Mouse (Mus musculus): Measurements from ENCODE around the gene Olfr1438-ps1. TPM values are rescaled to one million over a fixed set of nuclear protein-coding genes. Genes with fewer than 3 reads are reported as not detected.

Olfr1438-ps1 gene
- polyA plus RNA-seq (2017; shearing (Covaris generic)), result under 1 TPM; 0.08 to 0.71 TPM

GRCm38 (mm10) chr19:12335810-12336209 lies at the start of gene Olfr1438-ps1:
Olfr1438-ps1 (minus strand) TSS chr19:12335910.

GRCm38 (mm10) chr19:12325001-12325400 lies 10.7 kb downstream of the Olfr1438-ps1 start, which contains the start of gene Olfr1437:
Olfr1437 (minus strand) TSS chr19:12325101.

GRCm38 (mm10) chr19:12299030-12299429 lies 36.7 kb downstream of the Olfr1438-ps1 start, which contains the start of gene Olfr1436:
Olfr1436 (minus strand) TSS chr19:12299130.

GRCm38 (mm10) chr19:12279554-12279953 lies 56.2 kb downstream of the Olfr1438-ps1 start, which contains the start of gene Olfr1434:
Olfr1434 (plus strand) TSS chr19:12279854.

Other genes with a start within 250 kb of the Olfr1438-ps1 start
- gene Olfr1426, start 243.9 kb downstream of the Olfr1438-ps1 start, polyA plus RNA-seq (2017; shearing (Covaris generic)), result under 1 TPM in 1 of 2 experiments, not detected in 1; 0.07 TPM
- gene Olfr1427, start 232.6 kb downstream of the Olfr1438-ps1 start, polyA plus RNA-seq (2017; shearing (Covaris generic)), result not detected
- gene Olfr1428, start 220.0 kb downstream of the Olfr1438-ps1 start, polyA plus RNA-seq (2017; shearing (Covaris generic)), result not detected
- gene Olfr76, start 212.7 kb downstream of the Olfr1438-ps1 start, polyA plus RNA-seq (2017; shearing (Covaris generic)), result not detected
- gene Olfr1555-ps1, start 165.8 kb downstream of the Olfr1438-ps1 start, polyA plus RNA-seq (2017; shearing (Covaris generic)), result under 1 TPM; 0.13 to 0.48 TPM
- gene Olfr1431, start 135.3 kb downstream of the Olfr1438-ps1 start, polyA plus RNA-seq (2017; shearing (Covaris generic)), result under 1 TPM; 0.12 TPM
- gene Olfr1432, start 103.3 kb downstream of the Olfr1438-ps1 start, polyA plus RNA-seq (2017; shearing (Covaris generic)), result not detected
- gene Olfr262, start 94.3 kb downstream of the Olfr1438-ps1 start, polyA plus RNA-seq (2017; shearing (Covaris generic)), result under 1 TPM; 0.17 to 0.71 TPM
- under 1 TPM in 1 of 2 experiments, not detected in 1; 0.60 TPM for gene Olfr235, start 74.9 kb downstream of the Olfr1438-ps1 start, polyA plus RNA-seq (2017; shearing (Covaris generic))
- not detected for gene Olfr1434, start 56.1 kb downstream of the Olfr1438-ps1 start, polyA plus RNA-seq (2017; shearing (Covaris generic))
- not detected for gene Olfr1436, start 36.8 kb downstream of the Olfr1438-ps1 start, polyA plus RNA-seq (2017; shearing (Covaris generic))
- under 1 TPM in 1 of 2 experiments, not detected in 1; 0.11 TPM for gene Olfr1437, start 10.8 kb downstream of the Olfr1438-ps1 start, polyA plus RNA-seq (2017; shearing (Covaris generic))
- gene Olfr1440, start 51.4 kb upstream of the Olfr1438-ps1 start, polyA plus RNA-seq (2017; shearing (Covaris generic)), result under 1 TPM in 1 of 2 experiments, not detected in 1; 0.23 TPM
- not detected for gene Olfr1441, start 81.5 kb upstream of the Olfr1438-ps1 start, polyA plus RNA-seq (2017; shearing (Covaris generic))
- gene Pfpl, start 92.0 kb upstream of the Olfr1438-ps1 start, polyA plus RNA-seq (2017; shearing (Covaris generic)), result under 1 TPM; 0.11 to 0.21 TPM
- gene Mpeg1, start 124.9 kb upstream of the Olfr1438-ps1 start, polyA plus RNA-seq (2017; shearing (Covaris generic)), result 1 to 10 TPM in 1 of 2 experiments, under 1 TPM in 1; 0.04 to 1.4 TPM
- gene Dtx4, start 165.5 kb upstream of the Olfr1438-ps1 start, polyA plus RNA-seq (2017; shearing (Covaris generic)), result 1 to 10 TPM; 7.9 to 9.0 TPM
- 10 to 100 TPM; 42.0 to 45.4 TPM for gene Fam111a, start 209.8 kb upstream of the Olfr1438-ps1 start, polyA plus RNA-seq (2017; shearing (Covaris generic))